In the genomic region with DNA sequence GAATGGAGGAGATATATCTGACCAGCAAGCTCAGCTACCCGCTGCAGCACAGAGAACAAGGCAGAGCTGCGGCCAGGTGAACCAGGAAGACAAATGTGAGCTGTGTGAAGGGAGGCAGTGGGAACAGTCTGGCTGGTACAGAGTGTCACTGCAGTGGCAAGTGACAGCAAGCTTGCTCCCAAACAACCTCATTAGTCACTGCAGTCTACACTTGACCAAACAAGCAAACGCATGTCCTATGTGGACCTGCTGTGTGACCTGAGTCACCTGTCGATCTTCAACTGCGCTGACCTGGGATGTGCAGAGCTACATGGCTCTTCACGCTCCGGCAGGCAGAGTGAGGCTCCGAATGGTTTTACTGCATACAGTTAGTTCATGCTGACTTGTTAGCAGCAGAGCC, we compare ENCODE assay signal across 31 mouse cellular contexts. TPM values are rescaled to one million over a fixed set of nuclear protein-coding genes. Genes with fewer than 3 reads are reported as not detected.
DNase-seq lines count a peak whose midpoint lies in the region; ATAC-seq lines count a peak whose summit lies in the region.
"Had no signal": no experiment of that assay in that cellular context is flagged by ENCODE, and none has a peak within 500 bp of the region (broad histone marks: within the 10 kb centered on the region; RNA-seq: fewer than 3 reads in every experiment).

No protein-coding gene starts in this region.

- no peaks in the 10 kb centered on the region for H3K27me3 ChIP-seq in kidney, embryonic 15.5 days
- no peaks in the 10 kb centered on the region for H3K27me3 ChIP-seq in embryonic facial prominence, embryonic 14.5 days (replicated peaks; ENCODE audit: control insufficient read depth, insufficient read depth, low read length)
- H3K27me3 ChIP-seq: forebrain, embryonic 15.5 days; intestine, embryonic 15.5 days; lung, embryonic 15.5 days; midbrain, embryonic 15.5 days; neural tube, embryonic 15.5 days; stomach, embryonic 15.5 days had no signal

- H3K27ac ChIP-seq in kidney, embryonic 15.5 days: peak overlapping the region; percentile 51; the same call in 1 of the 2 replicates
- H3K27ac ChIP-seq in embryonic facial prominence, embryonic 14.5 days (replicated peaks; ENCODE audit: low read depth, low read length): peak overlapping the region; percentile 61; the same call in 1 of the 2 replicates
- H3K27ac ChIP-seq: forebrain, embryonic 10.5 days; forebrain, embryonic 15.5 days; gastrocnemius, adult 2 months; intestine, embryonic 15.5 days; lung, embryonic 15.5 days; midbrain, embryonic 10.5 days; midbrain, embryonic 15.5 days; neural tube, embryonic 15.5 days; stomach, embryonic 15.5 days had no signal

- no peak overlapping the region for H3K4me3 ChIP-seq in kidney, embryonic 15.5 days (replicated peaks)
- H3K4me3 ChIP-seq in embryonic facial prominence, embryonic 14.5 days (ENCODE audit: low read depth, low read length): no peak overlapping the region
- H3K4me3 ChIP-seq: forebrain, embryonic 10.5 days; forebrain, embryonic 15.5 days; gastrocnemius, adult 2 months; intestine, embryonic 15.5 days; lung, embryonic 15.5 days; midbrain, embryonic 10.5 days; midbrain, embryonic 15.5 days; neural tube, embryonic 15.5 days; stomach, embryonic 15.5 days had no signal

- 0 out of 2 replicates have a peak, but pooled peaks have one; percentile 11 for ATAC-seq in kidney, embryonic 15.5 days (replicated peaks; ENCODE audit: low FRiP score)
- no peak for ATAC-seq in embryonic facial prominence, embryonic 14.5 days (ENCODE audit: low read depth)
- no peak for ATAC-seq in inflammation-experienced regulatory T-cells, adult 6 months
- ATAC-seq: forebrain, embryonic 15.5 days; hindbrain, embryonic 16.5 days; intestine, embryonic 15.5 days; midbrain, embryonic 15.5 days had no signal

- no peaks in the 10 kb centered on the region for H3K9me3 ChIP-seq in kidney, embryonic 15.5 days (replicated peaks)
- no peaks in the 10 kb centered on the region for H3K9me3 ChIP-seq in embryonic facial prominence, embryonic 14.5 days (ENCODE audit: control insufficient read depth, low read length)
- H3K9me3 ChIP-seq: forebrain, embryonic 10.5 days; forebrain, embryonic 15.5 days; intestine, embryonic 15.5 days; lung, embryonic 15.5 days; midbrain, embryonic 10.5 days; midbrain, embryonic 15.5 days; neural tube, embryonic 15.5 days; stomach, embryonic 15.5 days had no signal

- peaks cover 45% of the 10 kb centered on the region for H3K36me3 ChIP-seq in kidney, embryonic 15.5 days
- H3K36me3 ChIP-seq in embryonic facial prominence, embryonic 14.5 days (ENCODE audit: control insufficient read depth, insufficient read depth, low read length): peaks cover 33% of the 10 kb centered on the region

- no peak overlapping the region for H3K9ac ChIP-seq in kidney, embryonic 15.5 days
- 0 out of 2 replicates have a peak overlapping the region, but pooled peaks have one; percentile 11 for H3K9ac ChIP-seq in embryonic facial prominence, embryonic 14.5 days (ENCODE audit: low read depth, low read length)
- H3K9ac ChIP-seq: forebrain, embryonic 15.5 days; intestine, embryonic 15.5 days; lung, embryonic 15.5 days; midbrain, embryonic 15.5 days; neural tube, embryonic 15.5 days; stomach, embryonic 15.5 days had no signal

- WGBS in kidney, embryonic 15.5 days: 72% methylated on average over 8 of the region's 8 CpGs
- 69% methylated on average over 8 of the region's 8 CpGs for WGBS in embryonic facial prominence, embryonic 14.5 days

- no peak overlapping the region for H3K4me2 ChIP-seq in kidney, embryonic 15.5 days
- H3K4me2 ChIP-seq in embryonic facial prominence, embryonic 14.5 days (ENCODE audit: low read depth, low read length): peak overlapping the region; percentile 15; the same call in 1 of the 2 replicates
- H3K4me2 ChIP-seq: forebrain, embryonic 15.5 days; intestine, embryonic 15.5 days; liver, embryonic 11.5 days; lung, embryonic 15.5 days; midbrain, embryonic 15.5 days; neural tube, embryonic 15.5 days; stomach, embryonic 15.5 days had no signal

- H3K4me1 ChIP-seq in kidney, embryonic 15.5 days: peaks cover 46% of the 10 kb centered on the region
- H3K4me1 ChIP-seq in embryonic facial prominence, embryonic 14.5 days (ENCODE audit: control insufficient read depth, insufficient read depth, low read length): peaks cover 26% of the 10 kb centered on the region

- DNase-seq in kidney, adult 9 months: no peak
- DNase-seq in urinary bladder, adult 18-20 months (ENCODE audit: low spot score in 2 of 2): peak; percentile 43 to 73
- no peak for DNase-seq in urinary bladder, postnatal 10 days (ENCODE audit: low spot score)
- no peak for DNase-seq in embryonic facial prominence, embryonic 14.5 days (ENCODE audit: low spot score)
- no peak for DNase-seq in left cerebral cortex, adult 8-10 months (ENCODE audit: low spot score in 2 of 2)
- DNase-seq: adrenal gland, adult 2 months; adrenal gland, postnatal 36 days; B cell, adult 2 months; cerebellum, adult 2 months; cerebellum, postnatal 14 days; gastrocnemius, adult 2 months; gastrocnemius, postnatal 36 days; kidney, adult 2 months; kidney, postnatal 36 days; left cerebral cortex, postnatal 4 days; retina, postnatal 1 day; right cerebral cortex, postnatal 14 days; thymus, adult 18-20 months; thymus, postnatal 25 days had no signal

RNA-seq across cellular contexts. Expression of gene Map3k4, which starts 55.7 kb away (rescaled TPM):
- polyA plus RNA-seq in kidney, embryonic 15.5 days (2015; fragmentation: Nextera tagmentation; extraction: Ambion mirVana): 46.9 and 50.2 TPM in 2 replicates
- polyA plus RNA-seq in embryonic facial prominence, embryonic 14.5 days (2014; fragmentation: Nextera tagmentation; extraction: Ambion mirVana): 29.5 and 34.2 TPM in 2 replicates
- total RNA-seq in left cerebral cortex, adult 8-10 months (2022): 10 to 100 TPM; 45.7 to 57.2 (median 49.1) TPM
- 10 to 100 TPM; 10.6 to 11.7 (median 10.8) TPM for polyA plus RNA-seq in inflammation-experienced regulatory T-cells, adult 6 months (2017; shearing (Covaris generic))

Comparison
In these comparisons a context has a peak if more than half of its experiments do, and no peak if none do; other contexts are left out.
1. DNase-seq: peak in urinary bladder, adult 18-20 months (2 of 2); none in kidney, adult 9 months (single experiment), urinary bladder, postnatal 10 days (single experiment), embryonic facial prominence, embryonic 14.5 days (single experiment) and left cerebral cortex, adult 8-10 months (0 of 2).